Mouse (Mus musculus): ENCODE measurements around the gene Avp. TPM values are rescaled to one million over a fixed set of nuclear protein-coding genes. Genes with fewer than 3 reads are reported as not detected.
A peak's percentile ranks its signal among the peaks of the same experiment; 100 is the strongest.
"Not testable (repeated sequence)": the region's sequence is repeated elsewhere in the genome, so short reads cannot be mapped to it uniquely, and the experiment has no call there.

Gene Avp
- polyA plus RNA-seq, 1 experiment: not detected

GRCm38 (mm10) chr2:130583902-130584560, 1.7 kb upstream of the Avp start:
- no peak overlapping the region for H3K27ac ChIP-seq (ENCODE audit: insufficient read depth, low read depth, low read length)
- TF ChIP-seq CTCF (conservative IDR thresholded peaks at IDR 0.05; ENCODE audit: insufficient read depth, insufficient read length, low read depth, low read length) (no peak), POLR2A (IDR thresholded peaks at IDR 0.05; ENCODE audit: low read depth, low read length) (no peak)

DNA sequence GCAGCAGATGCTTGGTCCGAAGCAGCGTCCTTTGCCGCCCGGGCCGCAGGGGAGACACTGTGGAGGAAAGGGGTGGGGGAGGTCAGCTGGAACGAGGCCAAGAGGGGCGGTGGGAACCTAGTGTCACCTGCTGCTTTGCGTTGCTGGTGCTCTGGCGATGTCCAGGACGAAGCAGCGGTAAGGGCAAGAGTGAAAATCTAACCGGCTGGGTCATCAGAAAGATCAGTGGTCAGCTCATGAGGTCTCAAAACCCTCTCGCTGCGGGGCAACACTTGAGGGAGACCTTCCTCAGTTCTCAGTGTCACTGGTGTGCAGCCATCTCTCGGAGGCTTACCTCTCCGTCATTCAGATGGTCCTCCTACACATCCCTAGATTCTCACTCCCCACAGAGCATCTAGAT, 1.2 kb downstream of the Avp start:
- H3K4me1 ChIP-seq (ENCODE audit: control insufficient read depth, insufficient read depth, low read length): no peaks in the 10 kb centered on the region
- no peak for DNase-seq
- peaks cover 3% of the 10 kb centered on the region for H3K27me3 ChIP-seq (replicated peaks; ENCODE audit: control insufficient read depth, insufficient read depth, low read length)
- H3K27ac ChIP-seq (ENCODE audit: insufficient read depth, low read depth, low read length): no peak overlapping the region
- TF ChIP-seq POLR2A (IDR thresholded peaks at IDR 0.05; ENCODE audit: low read depth, low read length) (no peak), CTCF (conservative IDR thresholded peaks at IDR 0.05; ENCODE audit: insufficient read depth, insufficient read length, low read depth, low read length) (no peak)
- no peaks in the 10 kb centered on the region for H3K36me3 ChIP-seq (ENCODE audit: control insufficient read depth, insufficient read depth, low read length)
- WGBS: 8% methylated on average over 16 of the region's 16 CpGs
- H3K4me3 ChIP-seq (ENCODE audit: insufficient read depth, low read depth, low read length): no peak overlapping the region

More at GRCm38 (mm10) chr2:130583902-130584560, 1.7 kb upstream of the Avp start:
- H3K27me3 ChIP-seq (replicated peaks; ENCODE audit: control insufficient read depth, insufficient read depth, low read length): peaks cover 3% of the 10 kb centered on the region
- no peak overlapping the region for H3K4me3 ChIP-seq (ENCODE audit: insufficient read depth, low read depth, low read length)
- H3K36me3 ChIP-seq (ENCODE audit: control insufficient read depth, insufficient read depth, low read length): no peaks in the 10 kb centered on the region
- WGBS: 79% methylated on average over 10 of the region's 10 CpGs
- no peak for DNase-seq
- no peaks in the 10 kb centered on the region for H3K4me1 ChIP-seq (ENCODE audit: control insufficient read depth, insufficient read depth, low read length)

DNA sequence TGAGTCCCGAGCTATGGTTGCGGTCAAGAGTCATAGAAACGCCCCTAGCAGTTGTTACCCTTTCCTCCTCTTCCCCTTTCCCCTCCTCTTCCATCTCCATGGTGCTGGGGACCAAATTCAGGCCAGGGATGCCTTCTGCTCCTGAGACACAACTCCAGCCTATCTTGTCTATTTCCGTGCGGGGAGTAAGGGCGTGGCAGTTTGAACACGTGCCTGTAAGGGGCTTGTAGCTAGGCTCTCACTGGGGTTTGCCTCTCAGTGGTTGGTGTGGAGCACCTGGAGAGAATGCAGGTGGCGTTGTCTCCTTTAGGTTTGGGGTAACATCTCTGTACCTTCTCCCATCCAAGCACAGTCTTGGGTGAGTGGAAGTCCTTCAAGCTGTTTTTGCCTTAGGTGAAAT, 2.6 kb downstream of the Avp start:
- no peak for DNase-seq
- no peaks in the 10 kb centered on the region for H3K4me1 ChIP-seq (ENCODE audit: control insufficient read depth, insufficient read depth, low read length)
- no peak overlapping the region for H3K4me3 ChIP-seq (ENCODE audit: insufficient read depth, low read depth, low read length)
- 14% methylated on average over 8 of the region's 8 CpGs for WGBS
- no peak overlapping the region for H3K27ac ChIP-seq (ENCODE audit: insufficient read depth, low read depth, low read length)
- TF ChIP-seq CTCF (conservative IDR thresholded peaks at IDR 0.05; ENCODE audit: insufficient read depth, insufficient read length, low read depth, low read length) (no peak), POLR2A (IDR thresholded peaks at IDR 0.05; ENCODE audit: low read depth, low read length) (no peak)
- no peaks in the 10 kb centered on the region for H3K36me3 ChIP-seq (ENCODE audit: control insufficient read depth, insufficient read depth, low read length)
- H3K27me3 ChIP-seq (replicated peaks; ENCODE audit: control insufficient read depth, insufficient read depth, low read length): peaks cover 3% of the 10 kb centered on the region

GRCm38 (mm10) chr2:130578148-130578547, 4.2 kb downstream of the Avp start:
- peak; percentile 62 for TF ChIP-seq CTCF (conservative IDR thresholded peaks at IDR 0.05; ENCODE audit: insufficient read depth, insufficient read length, low read depth, low read length)
- no peak for TF ChIP-seq POLR2A (IDR thresholded peaks at IDR 0.05; ENCODE audit: low read depth, low read length)
- H3K36me3 ChIP-seq (ENCODE audit: control insufficient read depth, insufficient read depth, low read length): no peaks in the 10 kb centered on the region
- no peak overlapping the region for H3K27ac ChIP-seq (ENCODE audit: insufficient read depth, low read depth, low read length)
- peak; percentile 65 for DNase-seq
- H3K27me3 ChIP-seq (replicated peaks; ENCODE audit: control insufficient read depth, insufficient read depth, low read length): peaks cover 3% of the 10 kb centered on the region
- 11% methylated on average over 11 of the region's 11 CpGs for WGBS
- H3K4me1 ChIP-seq (ENCODE audit: control insufficient read depth, insufficient read depth, low read length): no peaks in the 10 kb centered on the region
- no peak overlapping the region for H3K4me3 ChIP-seq (ENCODE audit: insufficient read depth, low read depth, low read length)

DNA sequence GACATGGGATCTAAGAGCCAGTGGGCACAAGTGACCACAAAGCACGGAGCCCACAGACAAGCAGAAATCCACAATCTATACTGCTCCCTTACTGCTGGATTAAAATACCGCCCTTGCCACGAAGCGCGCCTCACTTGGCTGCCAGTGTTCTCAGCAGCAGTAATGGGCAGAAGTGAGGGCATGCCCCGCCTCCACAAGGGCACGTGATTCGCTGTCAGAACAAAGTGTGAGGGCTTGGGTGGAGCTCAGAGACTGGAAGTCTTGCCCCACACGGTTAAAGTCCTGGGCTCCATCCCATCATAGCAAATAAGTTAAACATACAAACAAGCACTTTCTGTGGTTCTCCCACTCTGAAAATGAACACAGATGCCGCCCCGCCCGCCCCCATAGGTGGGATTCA, 4.7 kb downstream of the Avp start:
- WGBS: 5% methylated on average over 12 of the region's 12 CpGs

DNA sequence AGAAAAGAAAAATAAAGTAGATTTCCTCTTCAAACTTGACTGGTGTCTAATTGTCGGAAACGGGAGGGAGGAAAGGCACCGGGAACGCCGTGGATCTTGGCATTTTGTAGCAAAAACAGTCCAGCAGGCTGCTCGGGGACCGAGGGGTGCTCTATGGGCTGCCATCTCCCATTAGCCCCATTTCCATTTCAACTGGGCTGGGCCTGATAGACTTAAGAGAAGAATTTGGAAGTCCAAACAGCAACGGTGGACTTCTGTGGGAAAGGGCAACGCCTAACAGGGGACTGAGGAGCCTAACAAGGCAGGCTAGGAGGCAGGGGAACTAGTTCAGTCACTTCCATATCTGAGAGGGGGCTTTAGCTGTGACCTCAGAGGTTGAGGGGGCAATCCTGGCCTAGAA, 5.3 kb downstream of the Avp start:
- 37% methylated on average over 9 of the region's 9 CpGs for WGBS

More for the DNA sequence above, 4.7 kb downstream of the Avp start:
- no peak for TF ChIP-seq CTCF (conservative IDR thresholded peaks at IDR 0.05; ENCODE audit: insufficient read depth, insufficient read length, low read depth, low read length)
- no peak for TF ChIP-seq POLR2A (IDR thresholded peaks at IDR 0.05; ENCODE audit: low read depth, low read length)
- no peak overlapping the region for H3K27ac ChIP-seq (ENCODE audit: insufficient read depth, low read depth, low read length)
- DNase-seq: peak; percentile 90
- H3K27me3 ChIP-seq (replicated peaks; ENCODE audit: control insufficient read depth, insufficient read depth, low read length): peaks cover 3% of the 10 kb centered on the region
- no peak overlapping the region for H3K4me3 ChIP-seq (ENCODE audit: insufficient read depth, low read depth, low read length)
- no peaks in the 10 kb centered on the region for H3K4me1 ChIP-seq (ENCODE audit: control insufficient read depth, insufficient read depth, low read length)
- H3K36me3 ChIP-seq (ENCODE audit: control insufficient read depth, insufficient read depth, low read length): no peaks in the 10 kb centered on the region

DNA sequence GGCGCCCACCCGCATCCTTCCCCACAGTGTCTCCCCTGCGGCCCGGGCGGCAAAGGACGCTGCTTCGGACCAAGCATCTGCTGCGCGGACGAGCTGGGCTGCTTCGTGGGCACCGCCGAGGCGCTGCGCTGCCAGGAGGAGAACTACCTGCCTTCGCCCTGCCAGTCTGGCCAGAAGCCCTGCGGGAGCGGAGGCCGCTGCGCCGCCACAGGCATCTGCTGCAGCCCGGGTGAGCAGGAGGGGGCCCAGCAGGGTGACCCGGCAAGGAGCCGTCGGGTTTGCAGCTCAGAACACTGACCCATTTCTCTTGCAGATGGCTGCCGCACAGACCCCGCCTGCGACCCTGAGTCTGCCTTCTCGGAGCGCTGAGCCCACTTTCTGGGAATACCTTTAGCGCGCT, 5.8 kb downstream of the Avp start:
- H3K4me3 ChIP-seq (ENCODE audit: insufficient read depth, low read depth, low read length): peak overlapping the region; percentile 19; the same call in 1 of the 2 replicates
- H3K27me3 ChIP-seq (replicated peaks; ENCODE audit: control insufficient read depth, insufficient read depth, low read length); H3K4me1 ChIP-seq (ENCODE audit: control insufficient read depth, insufficient read depth, low read length); H3K36me3 ChIP-seq (ENCODE audit: control insufficient read depth, insufficient read depth, low read length); H3K27ac ChIP-seq (ENCODE audit: insufficient read depth, low read depth, low read length): not testable (repeated sequence)
- WGBS: 7% methylated on average over 32 of the region's 32 CpGs
- DNase-seq: peak; percentile 41

More for the DNA sequence above, 5.3 kb downstream of the Avp start:
- Histone ChIP-seq H3K4me1 (ENCODE audit: control insufficient read depth, insufficient read depth, low read length) (no peaks in the 10 kb centered on the region), H3K27ac (ENCODE audit: insufficient read depth, low read depth, low read length) (no peak overlapping the region), H3K4me3 (ENCODE audit: insufficient read depth, low read depth, low read length) (no peak overlapping the region), H3K36me3 (ENCODE audit: control insufficient read depth, insufficient read depth, low read length) (no peaks in the 10 kb centered on the region), H3K27me3 (replicated peaks; ENCODE audit: control insufficient read depth, insufficient read depth, low read length) (peaks cover 3% of the 10 kb centered on the region)
- no peak for DNase-seq
- TF ChIP-seq CTCF (conservative IDR thresholded peaks at IDR 0.05; ENCODE audit: insufficient read depth, insufficient read length, low read depth, low read length) (no peak), POLR2A (IDR thresholded peaks at IDR 0.05; ENCODE audit: low read depth, low read length) (no peak)
